Mouse (Mus musculus) hindbrain, embryonic 16.5 days (tissue): ENCODE measurements around the gene Gm49333. TPM values are rescaled to one million over a fixed set of nuclear protein-coding genes. Genes with fewer than 3 reads are reported as not detected.

Source experiments
- ATAC-seq: fragments of 200-750 bp; cut with Nextera tagmentation; 2 replicates; pipeline ENCODE4 v1.8.0; 2017; ENCODE audit warnings: moderate TSS enrichment, moderate library complexity
- H3K27ac ChIP-seq: fragments of 300-500 bp; sonication (generic); 2 replicates; pipeline ENCODE4 v1.5.1; 2014; ENCODE audit warnings: low read depth, mild to moderate bottlenecking, control low read depth, low read length, moderate library complexity
- H3K27me3 ChIP-seq: fragments of 300-500 bp; sonication (generic); replicated peaks from 2 replicates; pipeline ENCODE4 v1.6.1; 2014; ENCODE audit warnings: low read length; ENCODE audit not compliant: control insufficient read depth, insufficient read depth
- H3K36me3 ChIP-seq: fragments of 300-500 bp; sonication (generic); 2 replicates; pipeline ENCODE4 v1.6.1; 2014; ENCODE audit warnings: mild to moderate bottlenecking, low read length, moderate library complexity, mixed read lengths; ENCODE audit not compliant: control insufficient read depth, insufficient read depth
- H3K4me1 ChIP-seq: fragments of 300-500 bp; sonication (generic); 2 replicates; pipeline ENCODE4 v1.6.1; 2014; ENCODE audit warnings: low read depth, low read length; ENCODE audit not compliant: control insufficient read depth, insufficient read depth
- H3K4me2 ChIP-seq: fragments of 300-500 bp; sonication (generic); 2 replicates; pipeline ENCODE4 v1.6.1; 2014; ENCODE audit warnings: mild to moderate bottlenecking, low read length, control low read depth, moderate library complexity
- H3K4me3 ChIP-seq: fragments of 300-500 bp; sonication (generic); 2 replicates; pipeline ENCODE4 v1.5.1; 2014; ENCODE audit warnings: mild to moderate bottlenecking, low read length, control low read depth, moderate library complexity
- H3K9ac ChIP-seq: fragments of 300-500 bp; sonication (generic); 2 replicates; pipeline ENCODE4 v1.6.1; 2014; ENCODE audit warnings: low read depth, mild to moderate bottlenecking, control low read depth, low read length, moderate library complexity
- H3K9me3 ChIP-seq: fragments of 300-500 bp; sonication (generic); 2 replicates; pipeline ENCODE4 v1.6.1; 2014; ENCODE audit warnings: mild to moderate bottlenecking, low read length, moderate library complexity; ENCODE audit not compliant: control insufficient read depth
- WGBS: fragments of 180-500 bp; shearing (Covaris S2); extraction: QIAGEN DNeasy Blood & Tissue Kit; methylation state at CpG from one replicate; pipeline ENCODE4 v1.1.7; 2014; 5-methylcytosine and 5-hydroxymethylcytosine counted together
- polyA plus RNA-seq: library from polyadenylated mRNA; unstranded; fragments of >200 nt; fragmentation: Nextera tagmentation; extraction: Ambion mirVana; gene quantifications from 2 replicates; pipeline ENCODE4 v1.2.1, GENCODE M21; 2015

The Gm49333 gene
- polyA plus RNA-seq, 1 experiment from 2014 or later = not detected

- 1% methylated on average over 32 of the region's 37 CpGs for WGBS
- peaks cover 16% of the 10 kb centered on the region for H3K4me1 ChIP-seq
- H3K27me3 ChIP-seq = no peaks in the 10 kb centered on the region
- no peaks in the 10 kb centered on the region for H3K9me3 ChIP-seq
- H3K4me3 ChIP-seq = peak overlapping the region; percentile 91
- H3K27ac ChIP-seq = peak overlapping the region; percentile 97
- ATAC-seq = peak; percentile 72
- peak overlapping the region; percentile 72 for H3K4me2 ChIP-seq
- H3K36me3 ChIP-seq = no peaks in the 10 kb centered on the region
- H3K9ac ChIP-seq = peak overlapping the region; percentile 81
Measured at GRCm38 (mm10) chr16:20621991-20622685, 10.7 kb downstream of the Gm49333 start.

- Histone ChIP-seq H3K36me3 (no peaks in the 10 kb centered on the region), H3K4me2 (no peak overlapping the region; the same call in 1 of the 2 replicates), H3K9ac (no peak overlapping the region), H3K9me3 (no peaks in the 10 kb centered on the region), H3K27ac (no peak overlapping the region), H3K27me3 (no peaks in the 10 kb centered on the region), H3K4me3 (no peak overlapping the region), H3K4me1 (peaks cover 16% of the 10 kb centered on the region)
- no peak for ATAC-seq
- WGBS = 33% methylated on average over 2 of the region's 2 CpGs
Measured at GRCm38 (mm10) chr16:20623211-20623610, 11.8 kb downstream of the Gm49333 start.

- 0 out of 2 replicates have a peak, but pooled peaks have one; percentile 25 for ATAC-seq
- H3K27ac ChIP-seq = no peak overlapping the region
- H3K4me2 ChIP-seq = peak overlapping the region; percentile 92
- no peaks in the 10 kb centered on the region for H3K27me3 ChIP-seq
- peak overlapping the region; percentile 87; the same call in 1 of the 2 replicates for H3K9ac ChIP-seq
- peak overlapping the region; percentile 68 for H3K4me3 ChIP-seq
- H3K4me1 ChIP-seq = peaks cover 14% of the 10 kb centered on the region
- H3K36me3 ChIP-seq = peaks cover 3% of the 10 kb centered on the region; the same call in 1 of the 2 replicates
- no peaks in the 10 kb centered on the region for H3K9me3 ChIP-seq
- 43% methylated on average over 11 of the region's 11 CpGs for WGBS
Measured at GRCm38 (mm10) chr16:20628871-20629391, 17.5 kb downstream of the Gm49333 start.

- H3K4me1 ChIP-seq = peaks cover 14% of the 10 kb centered on the region
- peak within 1 kb of the TSS; percentile 76 for H3K27ac ChIP-seq
- peaks cover 3% of the 10 kb centered on the region; the same call in 1 of the 2 replicates for H3K36me3 ChIP-seq
- H3K9ac ChIP-seq = peak within 1 kb of the TSS; percentile 87
- ATAC-seq = peak; percentile 65
- peak within 1 kb of the TSS; percentile 68 for H3K4me3 ChIP-seq
- no peaks in the 10 kb centered on the region for H3K27me3 ChIP-seq
- 5% methylated on average over 53 of the region's 54 CpGs for WGBS
- no peaks in the 10 kb centered on the region for H3K9me3 ChIP-seq
- H3K4me2 ChIP-seq = peak within 1 kb of the TSS; percentile 92
Measured at GRCm38 (mm10) chr16:20629731-20630634, 18.6 kb downstream of the Gm49333 start, which contains the start of gene Ece2. Ece2 (plus strand) TSS chr16:20629828.

- no peak overlapping the region for H3K27ac ChIP-seq
- no peak overlapping the region for H3K4me3 ChIP-seq
- H3K4me2 ChIP-seq = no peak overlapping the region
- H3K9me3 ChIP-seq = no peaks in the 10 kb centered on the region
- no peaks in the 10 kb centered on the region; the same call in 1 of the 2 replicates for H3K4me1 ChIP-seq
- peaks cover 1% of the 10 kb centered on the region; the same call in 1 of the 2 replicates for H3K36me3 ChIP-seq
- H3K9ac ChIP-seq = no peak overlapping the region
- 75% methylated on average over 8 of the region's 8 CpGs for WGBS
- no peak for ATAC-seq
- H3K27me3 ChIP-seq = no peaks in the 10 kb centered on the region
Measured at GRCm38 (mm10) chr16:20637410-20637809, 26.0 kb downstream of the Gm49333 start.

- peak; percentile 68; the same call in 1 of the 2 replicates for ATAC-seq
- Histone ChIP-seq H3K4me2 (peak overlapping the region; percentile 18), H3K27me3 (no peaks in the 10 kb centered on the region), H3K27ac (peak overlapping the region; percentile 59), H3K4me3 (no peak overlapping the region), H3K4me1 (no peaks in the 10 kb centered on the region; the same call in 1 of the 2 replicates), H3K9ac (no peak overlapping the region), H3K36me3 (no peaks in the 10 kb centered on the region), H3K9me3 (no peaks in the 10 kb centered on the region)
- 45% methylated on average over 8 of the region's 8 CpGs for WGBS
Measured at GRCm38 (mm10) chr16:20638367-20638766, 27.0 kb downstream of the Gm49333 start.

GRCm38 (mm10) chr16:20642161-20642560 lies 30.8 kb downstream of the Gm49333 start:
- no peaks in the 10 kb centered on the region; the same call in 1 of the 2 replicates for H3K4me1 ChIP-seq
- H3K27me3 ChIP-seq = no peaks in the 10 kb centered on the region
- H3K4me2 ChIP-seq = no peak overlapping the region
- H3K9ac ChIP-seq = no peak overlapping the region
- ATAC-seq = peak; percentile 68
- no peaks in the 10 kb centered on the region for H3K9me3 ChIP-seq
- H3K36me3 ChIP-seq = peaks cover 3% of the 10 kb centered on the region; the same call in 1 of the 2 replicates
- no peak overlapping the region for H3K27ac ChIP-seq
- WGBS = 1% methylated on average over 8 of the region's 8 CpGs
- H3K4me3 ChIP-seq = no peak overlapping the region

- no peak for ATAC-seq
- H3K4me2 ChIP-seq = no peak overlapping the region
- no peak overlapping the region for H3K9ac ChIP-seq
- H3K9me3 ChIP-seq = no peaks in the 10 kb centered on the region
- H3K36me3 ChIP-seq = peaks cover 3% of the 10 kb centered on the region; the same call in 1 of the 2 replicates
- H3K27ac ChIP-seq = no peak overlapping the region
- 87% methylated on average over 7 of the region's 7 CpGs for WGBS
- H3K27me3 ChIP-seq = no peaks in the 10 kb centered on the region
- H3K4me3 ChIP-seq = no peak overlapping the region
- H3K4me1 ChIP-seq = no peaks in the 10 kb centered on the region; the same call in 1 of the 2 replicates
Measured at GRCm38 (mm10) chr16:20643911-20644310, 32.5 kb downstream of the Gm49333 start.
